Mouse (Mus musculus): Measurements from ENCODE around the gene Stub1.
A peak's percentile ranks its signal among the peaks of the same experiment; 100 is the strongest.

The Stub1 gene

DNA sequence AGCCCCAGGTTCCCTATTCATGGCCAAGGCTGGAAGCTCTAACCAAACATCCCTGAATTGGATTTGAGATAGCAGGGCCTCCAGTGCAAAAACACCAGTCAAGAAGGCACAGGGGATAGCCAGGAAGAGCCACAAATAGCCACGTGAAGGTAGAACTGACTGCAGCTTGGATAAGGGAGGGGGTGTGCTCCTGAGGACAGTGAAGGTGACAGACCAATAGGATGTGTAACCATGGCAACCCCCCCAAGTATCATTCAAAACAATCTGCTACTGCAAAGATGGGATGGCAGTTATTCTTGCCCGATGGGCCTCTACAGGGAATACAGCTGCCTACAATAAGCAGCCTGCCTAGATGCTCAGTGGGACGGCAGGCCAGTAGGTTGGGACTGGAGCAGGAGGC, 4.3 kb upstream of the Stub1 start:
- no peak for DNase-seq (ENCODE audit: low read depth, low spot score)

DNA sequence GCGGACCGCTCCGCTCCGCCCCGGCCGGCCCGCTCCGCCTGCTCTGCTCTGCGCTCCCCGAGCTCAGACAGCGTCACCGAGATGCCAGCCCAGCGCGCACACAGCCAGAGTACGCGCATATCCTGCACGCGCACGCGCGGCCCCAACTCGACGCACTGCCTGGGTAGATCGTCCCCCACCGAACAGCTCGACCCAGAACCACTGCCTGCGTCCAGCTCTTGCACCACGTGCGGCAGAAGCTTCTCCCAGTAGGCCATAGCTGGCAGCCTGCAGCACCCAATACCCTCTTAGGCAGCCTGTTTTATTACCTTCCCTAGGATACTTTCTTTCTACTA, 3.8 kb upstream of the Stub1 start, which contains the start of gene Rhbdl1:
Rhbdl1 (minus strand) TSS at position 220 of the 335 bp plus-strand sequence.
- no peak for DNase-seq (ENCODE audit: low read depth, low spot score)

DNA sequence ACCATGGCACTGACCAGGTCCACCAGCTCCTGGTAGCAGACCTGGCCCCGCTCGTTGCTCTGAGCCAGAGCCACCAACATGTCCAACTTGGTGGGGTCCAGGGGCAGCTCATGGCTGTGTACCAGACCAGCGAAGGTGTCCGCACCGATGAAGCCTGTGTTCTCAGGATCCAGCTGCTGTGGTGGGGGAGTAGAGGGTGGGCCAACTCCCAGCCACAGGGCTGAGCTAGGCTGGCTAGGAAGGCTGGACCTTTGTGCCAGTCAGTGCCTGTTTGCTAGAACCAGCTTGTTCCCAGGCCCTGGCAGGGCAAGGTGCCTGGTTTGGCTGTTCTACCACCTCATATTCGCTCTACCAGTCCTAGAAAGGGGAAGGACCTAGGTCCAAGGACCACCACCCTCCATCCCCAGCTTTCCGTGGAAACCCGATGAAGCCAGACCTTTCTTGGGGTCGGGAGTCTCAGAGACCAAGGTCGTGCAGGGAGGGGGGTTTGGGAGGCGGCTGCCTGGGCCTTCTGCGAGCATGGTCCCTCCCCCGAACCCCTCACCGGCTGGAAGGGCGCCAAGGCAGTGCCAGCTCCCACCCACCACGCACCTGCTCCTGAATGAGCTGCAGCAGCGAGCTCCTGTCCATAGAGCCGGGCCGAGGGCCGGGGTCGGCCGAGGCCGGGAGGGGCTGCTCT, 3.3 kb upstream of the Stub1 start:
- DNase-seq (ENCODE audit: low read depth, low spot score) = no peak

DNA sequence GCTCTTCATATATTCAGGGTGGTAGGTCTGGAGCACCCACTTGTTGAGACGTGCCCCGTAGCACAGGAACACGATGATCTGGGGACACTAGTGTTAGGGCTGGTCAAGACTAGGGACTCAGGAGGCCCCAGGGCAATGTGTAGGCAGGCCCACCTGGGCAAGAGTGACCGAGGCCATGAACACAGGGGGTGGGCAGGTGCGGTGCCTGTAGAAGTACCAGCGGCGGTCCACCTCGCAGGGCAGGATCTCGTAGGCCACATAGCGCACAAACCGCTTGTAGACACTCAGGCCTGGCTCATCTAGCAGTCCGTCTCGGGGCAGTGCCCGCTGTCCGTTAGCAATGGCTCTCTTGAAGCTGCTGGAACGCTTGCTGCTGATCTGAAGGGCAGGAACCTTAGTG, 2.6 kb upstream of the Stub1 start:
- no peak for DNase-seq (ENCODE audit: low read depth, low spot score)

DNA sequence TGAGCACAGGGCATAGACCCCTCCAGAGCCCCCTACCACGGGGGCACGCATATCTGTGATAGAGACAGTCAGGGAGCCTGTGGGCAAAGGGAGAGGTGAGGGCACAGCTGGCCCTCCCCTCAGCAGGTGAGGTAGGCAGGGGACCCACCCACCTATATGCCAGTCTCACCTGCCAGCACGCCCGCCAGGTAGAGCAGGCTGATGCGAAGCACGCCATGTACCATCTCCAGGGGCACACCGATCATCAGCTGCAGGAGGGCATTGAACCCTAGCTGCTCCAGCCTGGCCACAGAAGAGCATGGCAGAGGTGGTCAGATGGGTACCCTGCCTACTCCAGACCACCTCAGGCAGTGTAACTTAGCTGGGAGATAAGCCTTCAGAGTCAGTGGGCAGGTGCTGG, 2.1 kb upstream of the Stub1 start:
- no peak for DNase-seq (ENCODE audit: low read depth, low spot score)

DNA sequence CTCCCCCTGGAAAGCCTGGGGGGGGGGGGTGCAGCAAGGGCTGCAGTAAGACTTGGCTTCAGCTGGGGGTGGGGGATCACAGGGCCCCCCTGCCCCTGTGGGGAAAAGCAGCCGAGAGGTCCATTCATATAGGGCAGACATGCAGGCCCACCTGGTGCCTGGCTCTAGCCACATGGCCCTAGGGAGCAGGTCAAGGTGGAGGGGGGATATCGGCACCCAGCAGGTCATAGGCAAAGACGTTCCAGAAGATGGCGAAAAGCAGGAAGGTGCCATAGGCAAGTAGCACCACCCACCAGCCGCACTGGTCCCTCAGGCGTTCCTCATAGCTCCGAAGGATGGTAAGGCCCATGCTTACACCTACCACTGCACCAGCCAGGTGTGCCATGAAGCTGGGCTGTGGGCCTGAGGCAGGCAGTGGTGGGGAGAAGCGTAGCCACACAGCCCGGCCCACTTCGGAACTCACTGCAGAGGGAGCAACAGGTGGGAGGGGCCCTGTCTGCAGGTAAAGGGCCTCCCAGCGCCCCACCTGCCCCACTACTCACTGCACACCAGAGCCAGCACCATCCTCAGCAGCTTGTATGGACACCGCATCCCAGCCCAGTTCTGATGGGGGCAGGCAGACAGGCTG, 1.5 kb upstream of the Stub1 start:
- no peak for DNase-seq (ENCODE audit: low read depth, low spot score)

DNA sequence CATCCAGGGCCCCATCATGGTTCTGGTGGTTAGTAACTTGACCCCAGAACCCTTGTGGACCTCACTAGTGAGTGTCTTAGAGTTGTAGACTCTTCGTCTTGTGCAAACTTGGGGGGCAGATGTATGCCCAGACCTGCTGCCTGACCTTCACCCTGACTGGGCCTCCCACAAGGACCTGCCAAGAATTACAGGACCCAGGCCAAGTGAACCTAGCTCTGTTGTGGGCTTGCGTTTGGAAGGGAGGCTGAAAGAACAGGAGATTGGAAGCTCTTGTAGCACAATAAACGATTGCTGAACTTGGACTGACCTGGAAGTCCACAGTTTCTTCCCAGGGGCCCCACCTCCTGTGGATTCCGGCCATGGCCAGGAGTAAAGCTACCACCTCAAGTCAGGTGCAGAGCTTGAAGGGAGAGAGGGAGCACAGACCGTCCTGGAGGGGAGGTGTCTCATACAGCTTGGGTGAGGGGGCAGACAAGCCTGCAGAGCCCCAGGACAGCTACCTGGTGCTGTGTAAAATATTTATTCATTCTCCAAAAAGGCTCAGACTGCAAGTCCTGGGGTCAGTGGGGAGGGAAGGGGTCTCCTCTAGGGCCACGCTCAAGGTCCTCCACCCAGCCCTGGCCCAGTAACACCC, 874 bp upstream of the Stub1 start:
- DNase-seq (ENCODE audit: low read depth, low spot score) = no peak

DNA sequence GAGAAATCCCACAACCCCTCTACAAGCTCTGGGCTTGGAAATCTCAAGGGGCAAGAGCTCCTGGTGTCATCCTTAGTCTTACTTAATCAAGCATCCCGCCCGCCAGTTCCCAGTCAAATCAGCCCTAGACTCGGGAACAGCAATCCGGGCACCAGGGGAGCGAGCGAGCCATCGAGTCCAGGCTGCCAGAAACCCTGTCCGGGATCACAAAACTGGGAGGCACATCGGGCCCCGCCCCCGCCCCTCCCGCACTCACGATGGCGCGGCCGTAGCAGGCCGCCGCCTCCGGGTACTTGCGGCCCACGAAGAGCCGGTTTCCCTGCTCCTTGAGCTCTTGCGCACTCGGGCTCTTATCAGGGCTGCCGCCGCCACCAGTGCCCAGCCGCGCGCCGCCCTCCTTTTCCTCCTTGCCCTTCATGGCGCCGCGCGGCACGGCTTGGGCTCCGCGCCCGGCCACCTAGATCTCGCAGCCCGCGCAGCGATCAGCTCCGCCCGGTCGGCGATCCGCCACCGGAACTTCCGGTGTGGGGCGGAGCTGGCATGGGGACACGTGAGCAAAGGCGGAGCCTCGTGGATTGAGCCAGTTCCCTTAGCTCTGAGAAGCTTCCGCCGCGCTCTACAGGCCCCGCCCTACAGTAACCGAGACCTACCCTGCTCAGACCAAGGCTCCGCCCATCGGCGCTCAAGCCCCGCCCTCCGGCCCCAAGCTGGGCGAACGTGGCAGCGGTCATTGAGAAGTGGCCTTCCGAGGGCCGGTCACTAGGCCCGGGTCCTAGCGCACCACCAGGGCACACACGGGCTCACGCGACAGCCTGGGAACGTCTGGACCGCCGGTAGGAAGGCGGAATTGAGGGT, 541 bp downstream of the Stub1 start:
- DNase-seq (ENCODE audit: low read depth, low spot score) = peak; percentile 99

DNA sequence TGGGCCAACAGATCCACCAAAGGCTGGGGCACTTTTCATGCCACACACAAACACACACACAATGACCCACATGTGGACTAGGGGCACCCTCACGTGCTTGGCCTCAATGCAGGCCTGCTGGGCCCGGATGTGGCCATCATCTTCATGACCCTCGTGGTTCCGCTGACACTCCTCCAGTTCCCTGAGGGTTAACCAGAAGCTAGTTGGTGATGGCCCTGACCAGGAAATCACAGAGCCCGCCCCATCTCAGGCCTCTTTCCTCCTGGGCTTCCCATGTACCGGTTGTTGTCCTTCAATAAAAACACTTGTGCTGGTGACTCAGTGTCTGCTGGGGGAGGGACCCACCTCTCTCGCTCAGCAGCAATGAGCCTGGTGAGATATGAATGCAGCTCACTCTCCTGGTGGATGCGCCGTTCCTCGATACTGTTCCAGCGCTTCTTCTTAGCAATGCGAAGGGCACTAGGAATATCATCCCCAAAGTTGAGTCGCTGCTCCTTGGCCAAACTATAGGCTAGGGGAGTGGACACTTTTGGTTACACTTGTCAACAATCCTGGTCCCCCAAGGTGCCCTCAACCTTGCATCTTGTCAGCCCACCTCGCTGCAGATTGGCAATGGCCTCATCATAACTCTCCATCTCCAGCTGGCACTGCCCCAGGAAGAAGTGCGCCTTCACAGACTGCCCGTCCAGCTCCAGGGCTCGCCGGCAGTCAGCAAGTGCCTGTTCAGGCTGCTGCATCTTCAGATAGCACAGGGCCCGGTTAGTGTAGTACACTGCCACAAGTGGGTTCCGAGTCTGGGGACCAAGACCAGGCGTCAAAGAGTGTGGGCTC, 1.5 kb downstream of the Stub1 start:
- DNase-seq (ENCODE audit: low read depth, low spot score) = no peak

DNA sequence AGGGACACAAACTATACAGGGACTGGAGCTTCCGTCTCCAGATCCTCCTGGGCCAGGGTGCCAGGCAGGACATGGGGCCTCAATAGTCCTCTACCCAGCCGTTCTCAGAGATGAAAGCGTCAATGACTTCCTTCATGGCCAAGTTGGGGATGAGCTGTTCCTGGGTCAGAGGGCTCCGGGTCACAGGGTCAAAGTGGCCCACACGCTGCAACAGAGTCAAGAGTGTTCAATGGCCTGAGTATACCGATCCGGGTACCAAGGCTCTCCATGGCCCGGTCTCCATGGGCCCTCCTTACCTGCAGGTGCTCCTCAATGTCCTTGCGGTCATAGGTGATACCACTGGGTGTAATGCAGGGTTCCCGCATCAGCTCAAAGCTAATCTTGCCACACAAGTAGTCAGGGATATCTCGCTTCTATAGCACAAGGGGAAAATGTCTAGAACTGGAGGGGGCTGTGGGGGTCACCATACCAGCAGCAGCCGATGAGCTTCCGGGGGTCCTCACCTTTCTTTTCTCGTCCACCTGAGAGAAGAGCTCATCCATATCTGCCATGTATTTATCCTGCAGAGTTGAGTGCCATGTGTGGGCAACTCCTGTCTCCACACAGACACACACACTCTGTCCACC, 2.3 kb downstream of the Stub1 start:
- DNase-seq (ENCODE audit: low read depth, low spot score) = no peak

DNA sequence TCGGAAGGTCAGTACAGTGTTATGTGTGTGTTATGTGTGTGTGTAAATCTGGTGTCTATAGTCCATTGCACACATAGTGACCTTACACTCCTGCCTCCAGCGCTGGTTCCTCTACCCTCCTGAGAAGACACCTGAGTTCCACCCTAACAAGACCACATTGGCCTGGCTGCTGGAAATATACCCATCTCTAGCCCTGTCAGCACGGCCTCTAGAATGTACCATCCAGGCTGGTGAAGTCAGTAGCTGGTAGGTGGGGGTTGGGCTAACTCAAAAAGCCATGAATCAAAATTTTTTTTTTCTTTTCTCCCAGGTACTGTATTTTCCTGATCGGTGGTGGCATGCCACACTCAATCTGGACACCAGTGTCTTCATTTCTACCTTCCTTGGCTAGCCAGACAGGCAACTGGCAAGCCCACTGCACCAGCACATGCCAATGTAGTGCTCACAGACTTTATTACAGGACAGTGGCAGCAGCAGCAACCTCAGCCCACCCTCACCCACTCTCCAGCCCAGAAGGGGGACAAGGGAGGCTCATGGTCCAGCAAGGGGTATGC, 2.9 kb downstream of the Stub1 start:
- no peak for DNase-seq (ENCODE audit: low read depth, low spot score)

DNA sequence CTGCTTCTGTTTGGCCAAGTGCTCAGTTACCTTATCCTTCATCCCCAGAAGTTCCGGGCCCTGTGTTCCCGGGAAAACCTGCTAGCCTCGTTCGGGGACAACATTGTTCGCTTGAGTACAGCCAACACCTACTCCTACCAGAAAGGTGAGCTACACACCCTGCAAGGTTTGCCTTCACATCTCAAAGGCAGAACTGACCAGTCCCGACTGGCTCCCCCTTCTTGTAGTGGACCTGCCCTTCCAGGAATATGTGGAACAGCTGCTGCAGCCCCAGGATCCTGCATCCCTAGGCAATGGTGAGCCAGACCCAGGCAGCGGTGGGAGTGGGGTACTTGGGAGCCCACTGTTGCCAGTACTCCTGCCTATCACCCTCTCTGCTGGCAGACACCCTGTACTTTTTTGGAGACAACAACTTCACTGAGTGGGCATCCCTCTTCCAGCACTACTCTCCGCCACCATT, 3.6 kb downstream of the Stub1 start:
- DNase-seq (ENCODE audit: low read depth, low spot score) = no peak

DNA sequence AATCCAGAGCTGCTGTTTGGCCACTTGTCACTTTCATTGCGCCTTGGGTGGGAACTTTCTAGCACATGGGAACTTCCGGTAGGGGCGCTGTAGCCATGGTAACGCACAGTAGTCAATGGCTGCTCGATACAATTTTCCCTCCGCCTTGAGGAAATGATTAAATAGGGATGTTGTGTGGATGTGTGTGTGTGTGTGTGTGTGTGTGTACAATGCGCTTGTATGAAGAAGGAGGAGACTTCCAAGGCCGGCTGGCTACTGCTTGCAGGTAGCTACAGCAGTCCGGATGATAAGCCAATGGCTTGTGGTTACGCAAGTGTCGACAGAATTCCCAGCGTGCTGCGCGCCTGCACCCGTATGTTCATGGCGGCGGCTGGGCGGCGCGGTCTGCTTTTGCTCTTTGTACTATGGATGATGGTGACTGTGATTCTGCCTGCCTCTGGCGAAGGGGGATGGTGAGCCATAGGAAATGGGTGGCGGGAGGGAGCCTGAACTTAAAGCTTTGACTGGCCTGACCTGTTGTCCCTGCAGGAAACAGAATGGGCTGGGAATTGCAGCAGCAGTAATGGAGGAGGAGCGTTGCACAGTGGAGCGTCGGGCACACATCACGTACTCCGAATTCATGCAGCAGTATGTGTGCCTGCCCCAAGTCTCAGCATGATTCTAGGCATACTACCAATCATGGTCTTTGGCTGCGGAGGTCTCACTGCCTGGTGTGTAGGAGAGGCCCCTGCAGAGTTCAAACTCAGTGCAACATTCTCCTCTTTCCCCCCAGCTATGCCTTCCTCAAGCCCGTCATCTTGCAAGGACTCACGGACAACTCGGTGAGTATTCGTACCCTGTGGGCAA, 4.3 kb downstream of the Stub1 start, which contains the start of gene Jmjd8:
Jmjd8 (plus strand) TSS at position 156 of the 846 bp plus-strand sequence.
- DNase-seq (ENCODE audit: low read depth, low spot score) = peak; percentile 87

DNA sequence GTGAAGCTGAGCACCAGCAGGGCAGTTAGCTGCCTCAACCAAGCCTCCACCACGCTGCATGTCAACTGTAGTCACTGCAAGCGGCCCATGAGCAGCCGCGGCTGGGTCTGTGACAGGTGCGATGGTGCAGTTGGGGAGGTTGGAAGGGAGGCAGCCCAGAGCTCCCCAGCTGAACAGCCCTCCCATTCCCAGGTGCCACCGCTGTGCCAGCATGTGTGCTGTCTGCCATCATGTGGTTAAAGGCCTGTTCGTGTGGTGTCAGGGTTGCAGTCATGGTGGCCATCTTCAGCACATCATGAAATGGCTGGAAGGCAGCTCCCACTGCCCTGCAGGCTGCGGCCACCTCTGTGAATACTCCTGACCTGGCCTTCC, 5.0 kb downstream of the Stub1 start:
- DNase-seq (ENCODE audit: low read depth, low spot score) = no peak

DNA sequence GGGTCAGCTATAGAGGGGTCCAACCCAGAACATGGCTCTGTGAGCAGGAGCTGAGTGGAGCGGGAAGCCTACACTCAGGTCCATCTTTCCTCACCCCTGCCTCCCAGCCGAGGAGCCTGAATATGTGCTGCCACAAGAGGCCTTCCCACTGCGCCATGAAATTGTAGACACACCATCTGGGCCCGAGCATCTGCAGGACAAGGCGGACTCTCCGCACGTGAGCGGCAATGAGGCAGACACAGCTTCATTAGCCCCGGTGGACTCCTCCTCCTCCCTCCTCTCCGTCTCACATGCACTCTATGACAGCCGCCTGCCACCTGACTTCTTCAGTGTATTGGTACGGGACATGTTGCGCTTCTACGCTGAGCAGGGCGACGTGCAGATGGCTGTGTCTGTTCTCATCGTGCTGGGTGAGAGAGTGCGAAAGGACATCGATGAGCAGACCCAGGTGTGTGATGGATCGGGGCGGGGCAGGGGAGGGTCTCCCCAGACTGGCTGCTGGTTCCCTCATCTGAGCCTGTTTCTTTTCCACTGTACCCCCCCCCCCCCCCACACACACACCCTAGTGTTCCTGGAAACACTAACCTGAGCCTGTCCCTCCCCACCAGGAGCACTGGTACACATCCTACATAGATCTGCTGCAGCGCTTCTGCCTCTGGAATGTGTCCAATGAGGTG, 5.5 kb downstream of the Stub1 start:
- DNase-seq (ENCODE audit: low read depth, low spot score) = no peak

DNA sequence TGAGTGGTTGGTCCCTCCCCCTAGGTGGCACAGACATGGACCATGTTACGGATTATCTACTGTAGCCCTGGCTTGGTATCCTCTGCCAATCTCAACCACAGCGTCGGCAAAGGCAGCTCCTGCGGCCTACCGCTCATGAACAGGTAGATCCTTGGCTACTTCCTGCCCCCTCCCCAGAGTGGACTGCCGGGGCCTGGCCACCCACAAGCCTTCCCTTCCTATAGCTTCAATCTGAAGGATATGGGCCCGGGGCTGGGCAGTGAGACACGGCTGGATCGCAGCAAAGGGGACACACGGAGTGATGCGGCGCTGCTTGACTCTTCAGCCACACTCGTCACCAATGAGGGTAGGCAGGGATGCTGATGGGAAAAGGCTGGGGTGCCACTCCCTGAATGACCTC, 6.2 kb downstream of the Stub1 start:
- DNase-seq (ENCODE audit: low read depth, low spot score) = no peak

DNA sequence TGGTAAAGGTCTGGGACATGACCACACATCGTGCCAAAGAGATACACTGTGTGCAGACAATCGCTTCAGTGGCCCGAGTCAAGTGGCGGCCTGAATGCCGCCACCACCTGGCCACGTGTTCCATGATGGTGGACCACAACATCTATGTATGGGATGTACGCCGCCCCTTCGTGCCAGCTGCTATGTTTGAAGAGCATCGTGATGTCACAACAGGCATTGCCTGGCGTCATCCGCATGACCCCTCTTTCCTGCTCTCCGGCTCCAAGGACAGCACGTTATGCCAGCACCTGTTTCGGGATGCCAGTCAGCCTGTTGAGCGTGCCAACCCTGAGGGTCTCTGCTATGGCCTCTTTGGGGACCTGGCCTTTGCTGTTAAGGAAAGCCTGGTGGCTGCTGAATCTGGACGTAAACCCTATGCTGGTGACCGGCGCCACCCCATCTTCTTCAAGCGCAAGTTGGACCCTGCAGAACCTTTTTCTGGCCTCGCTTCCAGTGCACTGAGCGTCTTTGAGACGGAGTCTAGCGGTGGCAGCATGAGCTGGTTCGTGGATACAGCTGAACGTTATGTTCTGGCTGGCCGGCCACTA, 7.1 kb downstream of the Stub1 start:
- DNase-seq (ENCODE audit: low read depth, low spot score) = no peak

DNA sequence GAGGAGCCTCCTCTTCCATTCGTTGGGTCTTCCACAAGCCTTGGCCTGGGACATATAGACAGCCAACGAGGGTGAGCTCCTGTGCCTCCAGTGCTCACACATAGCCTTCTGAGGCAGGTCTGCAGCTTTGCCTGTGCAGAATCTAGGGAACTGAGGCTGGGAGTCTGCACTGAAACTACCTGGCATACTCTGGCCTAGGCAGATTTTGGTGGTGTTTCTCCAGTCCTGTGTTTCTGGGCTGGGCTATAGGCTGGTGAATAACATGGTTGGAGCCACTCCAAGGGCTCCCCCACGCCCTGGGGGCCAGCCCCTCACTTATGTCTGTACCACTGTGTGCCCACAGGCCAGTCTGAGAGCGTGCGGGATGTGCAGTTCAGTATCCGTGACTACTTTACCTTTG, 7.9 kb downstream of the Stub1 start:
- DNase-seq (ENCODE audit: low read depth, low spot score) = no peak

Data from A20 (cell line).